Mouse (Mus musculus) thymus, postnatal 0 days (tissue): ENCODE results near the gene Nat8. TPM values are rescaled to one million over a fixed set of nuclear protein-coding genes. Genes with fewer than 3 reads are reported as not detected.
A peak's percentile ranks its signal among the peaks of the same experiment; 100 is the strongest.
"Not testable (repeated sequence)": the region's sequence is repeated elsewhere in the genome, so short reads cannot be mapped to it uniquely, and the experiment has no call there.

Experiments
- DNase-seq: peaks from one replicate; pipeline ENCODE4 v3.0.0-alpha.2; 2015; ENCODE audit warnings: low spot score
- polyA plus RNA-seq: library from polyadenylated mRNA; unstranded; fragments of >200 nt; fragmentation: Nextera tagmentation; extraction: Ambion mirVana; gene quantifications from 2 replicates; pipeline ENCODE4 v1.2.1, GENCODE M21; 2015

Gene Nat8
- 0.15 TPM in 1 of 2 replicates, not detected in the other for polyA plus RNA-seq

DNA sequence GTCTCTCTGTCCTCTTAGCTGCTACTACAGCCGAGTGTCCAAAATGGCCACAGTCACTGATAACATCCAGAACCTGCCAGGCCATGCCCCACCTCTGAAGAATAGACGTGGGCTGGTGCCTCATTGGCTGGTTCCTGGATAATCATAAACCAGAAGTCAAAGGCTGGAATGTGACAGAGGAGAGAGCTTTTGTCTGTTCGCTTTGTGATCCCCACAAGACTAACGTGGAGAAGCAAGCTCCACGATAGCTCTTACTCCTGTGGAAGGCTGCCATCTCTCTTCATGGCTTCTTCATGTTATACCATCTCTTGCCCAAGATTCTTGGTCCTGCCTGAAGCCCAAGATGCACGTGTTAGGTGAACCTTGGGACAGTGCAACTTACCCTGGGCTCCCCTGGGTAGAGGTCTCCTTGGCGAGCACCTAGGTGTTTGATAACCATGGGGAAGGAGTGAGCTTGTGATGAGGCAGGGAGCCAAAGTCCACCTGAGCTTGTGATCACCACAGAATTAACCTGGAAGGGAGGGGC is at the start of gene Nat8:
Gene Nat8 (minus strand): TSS at position 287 of the 526 bp plus-strand sequence.
- no peak for DNase-seq

DNA sequence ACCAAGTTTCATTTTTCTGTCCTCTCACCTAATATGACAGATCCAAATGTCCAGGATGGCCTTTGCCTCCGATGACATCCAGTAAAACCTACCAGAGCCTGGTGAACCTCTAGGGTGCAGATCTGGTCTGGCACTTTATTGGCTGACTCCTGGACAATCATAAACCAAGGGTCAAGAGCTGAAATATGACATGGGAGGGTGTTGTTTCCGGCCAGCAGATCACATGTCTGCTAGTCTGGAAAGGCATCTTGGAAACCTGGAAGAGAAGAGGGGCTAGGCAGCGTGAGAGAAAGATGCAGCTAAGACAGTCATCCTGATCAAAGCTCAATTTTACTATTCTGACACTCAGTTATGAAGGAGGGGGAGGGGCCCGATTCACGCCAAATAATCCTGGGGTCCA is 37.1 kb upstream of the Nat8 start, which contains the start of gene Nat8f2:
Gene Nat8f2 (minus strand): TSS at position 153 of the 400 bp plus-strand sequence.
- DNase-seq: not testable (repeated sequence)

DNA sequence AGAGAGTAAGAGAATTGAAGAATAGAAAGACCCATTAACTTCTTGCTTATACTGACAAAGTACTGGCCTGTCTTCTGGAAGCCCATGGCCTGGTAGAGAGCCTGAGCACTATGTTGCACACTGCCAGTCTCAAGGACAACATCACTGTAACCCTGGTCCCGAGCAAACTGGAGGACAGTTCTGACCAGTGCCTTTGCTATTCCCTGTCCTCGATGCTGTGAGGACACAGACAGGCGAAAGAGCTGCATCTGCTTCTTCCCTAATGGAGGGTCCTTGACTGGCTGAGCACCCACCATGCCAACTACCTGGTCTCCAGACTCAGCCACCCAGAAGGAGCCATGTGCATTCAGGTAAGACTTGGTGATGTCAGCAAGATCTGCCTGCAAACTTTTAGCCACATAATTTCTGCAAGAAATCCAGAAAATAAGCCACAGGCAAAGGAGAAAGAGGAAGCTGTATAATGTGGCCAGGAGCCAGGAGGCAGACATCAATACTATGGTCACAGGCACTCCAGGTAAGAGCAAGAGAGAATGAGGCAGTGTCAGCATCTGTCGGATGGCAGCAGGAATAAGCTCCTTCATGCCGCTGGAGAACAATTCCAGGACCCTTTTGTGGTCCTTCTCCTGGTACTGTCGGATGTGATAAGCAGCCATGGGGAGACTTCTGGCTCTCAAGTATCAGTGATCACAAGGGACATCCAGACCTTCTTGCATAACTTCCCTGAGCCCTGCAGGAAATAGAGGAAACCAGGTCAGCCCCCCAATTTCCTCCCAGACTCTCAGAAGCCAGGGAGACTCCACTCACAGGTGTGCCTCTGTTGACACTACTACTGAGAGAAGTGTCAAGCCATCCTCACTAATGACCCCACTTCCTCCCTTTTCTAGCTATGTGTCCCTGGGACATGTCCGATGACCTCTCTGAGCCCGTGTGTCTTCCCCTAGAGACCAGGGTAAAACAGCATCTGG is 36.1 kb upstream of the Nat8 start:
- DNase-seq: no peak

DNA sequence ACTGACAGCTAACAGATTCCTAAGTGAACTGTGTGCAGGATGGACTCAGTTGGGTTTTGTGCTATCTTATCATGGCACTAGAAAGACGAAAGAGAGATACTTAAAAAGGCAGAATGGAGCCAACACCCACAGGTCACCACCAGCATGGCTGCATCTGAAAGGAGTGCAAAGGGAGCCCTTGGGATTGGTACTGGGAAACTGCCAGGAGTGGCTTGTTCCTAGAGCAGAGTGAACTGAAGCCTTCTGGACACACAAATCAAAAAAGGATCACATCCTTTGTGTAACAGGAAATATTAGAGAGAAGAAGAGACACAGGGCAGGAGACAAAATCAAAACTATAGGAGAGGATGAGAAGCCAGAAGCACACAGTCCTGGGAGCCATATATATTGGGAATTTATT is 35.1 kb upstream of the Nat8 start:
- not testable (repeated sequence) for DNase-seq

DNA sequence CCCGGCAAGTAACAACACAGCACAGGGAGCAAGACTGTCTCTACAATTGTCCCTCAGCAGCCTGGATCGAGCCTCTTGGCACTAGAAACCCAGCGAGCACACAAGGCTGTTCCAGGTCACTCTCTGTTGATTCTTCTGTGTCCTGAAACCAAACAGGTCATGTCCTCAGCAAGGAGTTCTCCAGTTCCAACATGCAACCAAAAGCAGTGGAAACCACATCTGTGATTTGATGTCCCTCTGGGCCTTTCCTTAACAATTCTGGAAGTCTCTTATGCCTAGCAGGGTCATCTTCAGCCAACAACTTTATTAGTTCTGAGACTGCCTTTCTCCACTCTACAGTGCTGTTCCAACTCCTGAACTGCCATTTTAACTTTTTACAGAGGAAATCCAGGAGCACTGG is 34.3 kb upstream of the Nat8 start:
- not testable (repeated sequence) for DNase-seq

DNA sequence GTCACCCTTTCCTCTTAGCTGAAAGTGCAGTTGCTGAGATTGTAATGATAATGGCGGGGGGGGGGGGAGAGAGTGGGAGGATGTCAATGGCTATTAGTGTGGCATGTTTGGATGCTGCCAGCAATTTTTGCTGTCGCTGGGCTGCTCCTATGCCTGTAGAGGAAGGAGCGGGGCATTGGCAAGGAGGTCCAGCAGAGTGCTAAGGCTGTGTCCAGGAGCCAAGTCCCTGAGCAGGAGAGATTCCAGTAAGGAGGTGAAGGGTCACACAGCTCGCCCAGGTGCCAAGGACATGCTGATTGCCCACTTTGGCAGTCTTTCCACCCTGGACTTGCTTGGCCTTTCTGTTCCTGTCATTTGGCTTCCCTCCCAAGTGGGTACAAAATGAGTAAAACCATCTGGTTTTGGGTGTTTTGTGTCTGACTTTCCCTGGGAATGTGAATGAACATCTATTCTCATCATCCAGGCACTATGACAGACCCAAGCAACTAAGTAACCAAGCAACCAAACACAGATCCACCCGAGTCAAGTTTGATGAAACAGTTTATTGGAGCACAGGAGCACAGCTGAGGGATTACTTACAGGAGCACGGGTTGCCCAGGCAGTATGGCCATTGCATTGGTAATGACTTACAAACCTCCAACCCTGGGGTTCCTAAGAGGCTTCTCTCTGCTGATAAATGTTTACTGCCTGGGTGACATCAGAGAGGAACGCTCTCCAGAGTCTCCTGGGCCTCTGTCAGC is 33.2 kb upstream of the Nat8 start:
- not testable (repeated sequence) for DNase-seq

DNA sequence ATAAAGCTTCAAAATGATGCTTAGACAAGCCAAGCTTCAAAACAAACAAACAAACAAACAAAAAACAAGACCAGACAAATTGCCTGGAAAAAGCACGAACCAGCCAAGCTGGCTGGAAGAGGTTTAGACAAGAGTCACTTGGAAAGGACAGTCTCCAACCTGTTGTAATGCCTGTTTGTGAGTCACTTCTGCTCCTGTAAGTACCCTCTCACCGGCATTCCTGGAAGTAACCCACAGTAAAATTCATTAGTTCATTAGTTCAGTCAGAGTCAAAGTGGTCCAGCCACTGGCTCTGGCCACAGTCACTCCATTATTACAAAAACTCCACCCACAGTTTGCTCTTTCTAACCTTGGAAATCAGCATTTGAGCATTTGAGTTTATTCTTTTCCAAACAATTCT is 32.0 kb upstream of the Nat8 start:
- no peak for DNase-seq

DNA sequence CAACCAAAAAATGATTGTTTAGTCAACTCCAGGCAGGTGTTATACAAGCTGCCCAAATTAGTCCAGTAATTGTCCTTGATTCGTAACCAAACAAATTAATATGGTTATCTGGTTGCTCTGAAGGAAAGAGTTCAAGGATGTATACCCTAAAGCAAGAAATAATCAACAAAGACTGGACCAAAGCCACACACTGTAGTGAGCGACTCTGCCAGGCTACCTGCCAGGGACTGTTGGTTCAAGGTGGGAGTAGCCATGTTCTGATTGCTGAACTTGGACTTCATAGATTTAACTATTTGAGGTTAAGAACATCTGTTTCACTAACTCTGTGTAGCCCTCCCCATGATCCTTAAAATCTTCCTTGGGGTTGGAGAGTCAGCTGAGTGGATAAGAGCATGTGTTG is 31.3 kb upstream of the Nat8 start:
- DNase-seq: no peak

DNA sequence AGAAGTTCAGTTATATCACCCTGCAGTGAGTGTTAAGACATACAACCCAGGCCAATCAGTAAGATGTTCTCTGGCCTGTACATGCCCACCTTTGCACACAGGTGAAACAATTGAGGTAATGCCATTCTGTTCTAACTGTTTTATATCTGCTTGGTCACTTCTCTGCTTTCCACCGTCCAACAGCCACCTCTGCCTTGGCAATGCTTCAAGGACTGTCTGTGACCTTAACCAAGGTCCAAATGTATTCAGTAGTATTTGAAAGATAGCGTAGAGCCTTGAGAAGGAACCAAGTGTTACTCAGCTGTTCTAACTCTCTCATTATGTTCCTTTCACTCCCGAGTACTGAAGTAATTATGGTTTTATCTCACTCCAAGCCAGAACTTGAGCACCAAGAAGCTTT is 30.7 kb upstream of the Nat8 start:
- DNase-seq: no peak

DNA sequence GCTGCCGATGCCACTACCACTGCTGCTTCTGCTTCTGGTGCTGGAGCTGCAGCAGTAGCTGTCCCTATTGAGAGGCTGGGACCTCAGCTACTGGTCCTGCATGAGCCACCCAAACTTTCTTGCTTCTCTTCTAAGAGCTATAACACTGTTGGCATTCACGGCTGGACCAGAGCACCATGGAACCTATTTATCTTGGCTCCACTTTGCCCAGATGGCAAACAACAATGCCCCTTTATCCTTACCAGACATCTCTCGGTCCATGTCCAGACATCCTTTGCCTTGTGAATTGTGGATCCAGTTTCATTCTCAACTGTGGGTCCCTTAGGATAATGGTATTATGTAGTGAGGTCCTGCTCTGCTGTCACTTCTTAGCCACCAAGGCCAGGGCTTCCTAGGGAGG is 29.4 kb upstream of the Nat8 start:
- no peak for DNase-seq

DNA sequence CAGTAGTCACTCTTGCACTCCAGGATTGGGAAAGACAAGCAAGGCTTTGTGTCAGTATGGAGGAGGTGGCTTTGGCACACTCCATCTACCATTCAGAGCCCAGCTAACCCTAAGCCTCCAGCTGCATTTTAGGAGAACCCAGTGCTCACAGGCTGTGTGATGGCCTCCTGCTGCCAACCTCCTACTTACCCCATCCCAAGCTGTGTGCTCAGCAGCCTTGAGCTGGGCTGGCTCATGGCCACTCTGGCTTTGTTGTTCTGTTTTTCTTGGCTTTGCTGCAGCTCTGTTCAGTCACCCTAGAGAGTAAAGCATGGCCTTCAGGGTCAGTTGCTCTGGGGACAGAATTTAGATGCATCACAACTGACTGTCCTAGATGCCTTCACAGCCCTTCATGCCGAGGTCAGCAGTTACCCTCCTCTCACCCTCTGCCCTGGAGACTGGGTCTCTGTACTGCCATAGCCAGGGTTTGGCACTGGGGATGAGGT is 24.4 kb upstream of the Nat8 start:
- no peak for DNase-seq

DNA sequence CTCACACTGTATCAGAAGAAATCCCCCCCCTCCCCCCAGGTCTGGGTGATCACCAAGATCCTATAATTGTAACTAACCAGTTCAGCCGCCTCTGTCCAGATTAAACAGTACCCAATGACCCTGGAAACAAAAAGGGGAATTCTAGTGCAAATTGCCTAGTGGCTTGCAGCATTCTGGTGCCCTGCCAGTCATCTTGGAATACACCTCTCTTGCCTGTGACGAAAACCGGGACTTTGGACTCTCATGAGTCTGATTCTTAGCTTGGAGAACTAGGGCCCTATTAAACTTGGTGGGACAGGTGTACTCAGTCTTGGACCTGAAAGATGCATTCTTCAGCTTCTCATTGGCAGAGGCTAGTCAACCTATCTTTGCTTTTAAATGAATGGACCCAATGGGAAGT is 21.6 kb upstream of the Nat8 start:
- no peak for DNase-seq

DNA sequence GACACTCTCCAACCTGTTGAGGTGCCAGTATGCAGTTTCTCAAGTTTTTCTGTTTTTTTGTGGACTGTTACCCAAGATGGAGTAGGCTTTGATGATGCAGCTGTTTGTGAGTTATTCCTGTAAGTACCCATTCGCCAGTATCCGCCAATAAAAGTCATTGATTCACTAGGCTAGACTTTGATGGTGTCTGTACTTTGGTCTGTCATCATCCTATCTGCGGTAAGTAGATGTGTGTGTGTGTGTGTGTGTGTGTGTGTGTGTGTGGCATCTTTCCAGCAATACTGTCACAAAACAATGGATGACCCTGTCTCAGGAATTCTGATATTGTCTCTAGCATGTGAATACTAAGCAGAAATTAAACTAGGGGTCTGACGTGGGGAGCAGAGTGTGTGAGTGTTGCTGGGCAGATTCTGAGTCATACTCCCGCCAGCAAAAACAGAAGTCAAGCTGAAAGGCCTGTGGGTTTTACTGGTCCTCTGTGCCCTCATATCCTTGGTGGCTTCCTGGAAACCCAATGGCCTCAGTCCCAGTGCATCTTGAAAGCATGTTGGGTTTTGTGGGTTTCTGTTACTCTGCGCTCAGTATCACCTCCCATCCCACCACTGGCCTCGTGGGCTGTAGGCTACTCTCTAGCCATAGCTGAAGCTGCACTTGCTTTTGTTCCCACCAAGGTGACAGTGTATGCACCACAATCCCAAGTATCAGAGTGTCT is 19.3 kb upstream of the Nat8 start:
- no peak for DNase-seq

DNA sequence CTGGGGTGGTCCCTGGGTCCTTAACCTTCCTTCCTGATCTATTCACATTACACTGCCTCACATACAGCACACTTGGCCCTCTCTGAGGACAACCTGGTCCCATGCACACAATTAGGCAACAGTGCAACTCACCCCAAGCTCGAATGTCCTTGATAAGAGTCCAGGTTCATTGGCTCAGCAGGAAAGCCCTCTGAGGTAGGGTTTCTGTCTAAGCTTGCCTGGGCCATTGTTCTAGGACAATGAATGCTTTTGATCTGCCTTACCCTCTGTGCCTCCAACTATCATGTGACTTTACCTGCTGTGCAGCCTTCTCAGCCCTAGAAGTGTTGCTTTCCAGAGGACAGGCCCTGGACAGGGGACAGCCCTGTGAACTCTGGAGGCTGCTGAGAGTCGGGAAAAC is 17.4 kb upstream of the Nat8 start:
- no peak for DNase-seq

DNA sequence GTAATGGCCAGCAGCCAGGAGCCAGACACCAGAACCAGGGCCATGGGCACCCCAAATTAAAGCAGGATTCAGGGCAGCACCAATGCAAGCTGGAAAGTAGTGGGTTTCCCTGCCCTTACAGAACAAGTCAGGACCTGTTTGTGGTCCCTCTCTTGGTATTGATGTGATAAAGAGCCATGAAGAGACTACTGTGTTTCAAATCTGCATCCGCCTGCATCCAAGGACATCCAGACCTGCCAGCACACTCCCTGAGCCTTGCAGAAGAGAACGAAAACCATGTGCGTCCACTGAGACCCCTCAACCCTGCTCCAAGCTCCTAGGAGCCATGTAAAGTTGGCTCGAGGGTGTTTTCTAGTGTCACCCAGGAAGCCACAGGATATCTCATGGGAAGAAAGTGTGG is 16.3 kb upstream of the Nat8 start:
- DNase-seq: no peak

DNA sequence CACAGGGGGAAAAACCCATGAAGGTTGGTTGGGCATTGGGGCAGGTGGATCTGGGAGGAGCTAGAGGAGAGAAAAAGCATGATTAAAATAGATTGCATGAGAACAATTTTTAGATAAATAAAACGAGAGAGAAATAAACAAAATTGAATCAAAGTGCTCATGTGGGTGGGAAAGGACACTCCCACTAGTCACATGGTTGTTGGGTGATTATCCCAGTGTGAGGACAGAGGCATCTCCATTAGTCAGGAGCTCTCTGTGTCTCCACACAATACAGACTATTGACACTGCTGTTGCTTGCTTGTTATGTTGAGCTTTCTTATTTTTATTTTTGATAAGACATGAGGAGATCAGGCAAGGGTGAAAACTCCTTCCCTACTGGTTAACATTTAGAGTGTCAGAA is 15.0 kb upstream of the Nat8 start:
- no peak for DNase-seq

DNA sequence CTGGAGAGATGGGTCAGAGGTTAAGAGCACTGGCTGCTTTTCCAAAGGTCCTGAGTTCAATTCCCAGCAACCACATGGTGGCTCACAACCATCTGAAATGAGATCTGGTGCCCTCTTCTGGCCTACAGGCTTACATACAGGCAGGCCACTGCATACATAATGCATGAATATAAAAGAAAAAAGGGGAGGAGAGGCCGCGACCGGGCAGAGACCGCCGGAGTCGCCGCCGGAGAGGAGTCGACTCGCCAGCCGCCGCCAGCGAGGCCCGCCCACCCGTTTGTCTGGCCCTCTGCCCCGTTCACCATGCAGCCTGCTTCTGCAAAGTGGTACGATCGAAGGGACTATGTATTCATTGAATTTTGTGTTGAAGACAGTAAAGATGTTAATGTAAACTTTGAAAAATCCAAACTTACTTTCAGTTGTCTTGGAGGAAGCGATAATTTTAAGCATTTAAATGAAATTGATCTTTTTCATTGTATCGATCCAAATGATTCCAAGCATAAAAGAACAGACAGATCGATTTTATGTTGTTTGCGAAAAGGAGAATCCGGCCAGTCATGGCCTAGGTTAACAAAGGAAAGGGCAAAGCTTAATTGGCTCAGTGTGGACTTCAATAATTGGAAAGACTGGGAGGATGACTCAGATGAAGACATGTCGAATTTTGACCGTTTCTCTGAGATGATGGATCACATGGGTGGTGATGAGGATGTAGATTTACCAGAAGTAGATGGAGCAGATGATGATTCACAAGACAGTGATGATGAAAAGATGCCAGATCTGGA is 12.0 kb upstream of the Nat8 start:
- not testable (repeated sequence) for DNase-seq

DNA sequence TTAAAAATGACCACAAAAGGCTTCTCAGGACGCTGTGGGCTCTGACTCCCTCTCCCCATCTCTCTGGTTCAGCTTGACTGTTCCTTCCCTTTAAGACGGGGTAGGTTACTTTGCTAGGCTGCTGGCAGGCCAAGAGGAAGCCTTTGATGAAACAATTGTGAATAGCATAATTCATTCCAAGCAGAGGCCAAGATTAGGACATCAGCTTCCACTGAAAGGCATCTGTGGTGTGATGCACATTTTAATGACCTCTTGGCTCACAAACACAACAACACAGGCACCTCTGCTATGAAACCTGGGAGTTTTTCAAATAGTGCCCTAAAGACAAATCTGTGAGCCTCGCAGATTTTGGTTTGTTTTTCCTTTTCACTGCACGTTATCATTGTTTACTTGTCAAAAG is 8.1 kb upstream of the Nat8 start:
- no peak for DNase-seq

DNA sequence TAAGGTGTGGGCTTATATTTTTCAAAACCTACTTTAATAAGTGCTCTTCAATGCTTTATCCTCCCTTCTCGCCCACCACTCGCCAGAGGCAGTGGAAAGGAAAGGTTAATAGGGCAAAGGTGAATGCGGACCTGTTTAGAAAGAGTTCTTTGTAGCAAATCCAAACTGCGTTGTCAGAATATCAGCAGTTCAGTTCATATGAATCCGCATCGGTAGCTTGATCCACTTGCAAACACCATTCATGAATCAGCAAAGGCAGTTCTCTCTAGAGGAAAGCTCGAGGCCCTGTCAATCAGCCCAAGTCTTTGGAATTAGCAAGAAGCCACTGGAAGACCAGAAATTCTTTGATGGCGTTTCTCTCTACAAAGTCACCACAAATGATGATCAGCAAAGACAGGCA is 6.8 kb upstream of the Nat8 start:
- no peak for DNase-seq

DNA sequence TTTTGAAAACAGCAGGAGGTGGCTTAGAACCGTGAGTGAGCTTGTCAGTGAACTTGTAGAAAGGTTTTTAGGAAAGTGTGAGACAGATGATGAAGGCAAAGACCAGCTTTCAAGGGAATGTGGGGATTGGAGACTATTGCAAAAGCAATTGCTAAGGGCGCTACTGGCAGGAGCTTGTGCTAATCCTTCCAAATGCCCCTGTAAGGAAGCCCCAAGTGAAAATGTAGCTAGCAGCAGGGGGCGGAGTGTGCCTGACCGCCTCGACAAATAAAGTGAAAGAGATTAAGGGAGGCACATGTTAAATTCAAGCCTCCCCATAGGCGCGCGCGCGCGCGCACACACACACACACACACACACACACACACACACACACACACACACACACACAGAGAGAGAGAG is 5.4 kb upstream of the Nat8 start:
- peak; percentile 20 for DNase-seq
